Mouse (Mus musculus) neutrophil, adult 59 days (primary cell): ENCODE measurements around the gene Erich3. TPM values are rescaled to one million over a fixed set of nuclear protein-coding genes. Genes with fewer than 3 reads are reported as not detected.

Source experiments
- total RNA-seq, 2 experiments: library from RNA; stranded (reverse); gene quantifications; 1 replicate in 1 of 2; 2 replicates in 1 of 2; pipeline ENCODE4 v1.2.4; 2023

Gene Erich3
- total RNA-seq, result not detected

DNA sequence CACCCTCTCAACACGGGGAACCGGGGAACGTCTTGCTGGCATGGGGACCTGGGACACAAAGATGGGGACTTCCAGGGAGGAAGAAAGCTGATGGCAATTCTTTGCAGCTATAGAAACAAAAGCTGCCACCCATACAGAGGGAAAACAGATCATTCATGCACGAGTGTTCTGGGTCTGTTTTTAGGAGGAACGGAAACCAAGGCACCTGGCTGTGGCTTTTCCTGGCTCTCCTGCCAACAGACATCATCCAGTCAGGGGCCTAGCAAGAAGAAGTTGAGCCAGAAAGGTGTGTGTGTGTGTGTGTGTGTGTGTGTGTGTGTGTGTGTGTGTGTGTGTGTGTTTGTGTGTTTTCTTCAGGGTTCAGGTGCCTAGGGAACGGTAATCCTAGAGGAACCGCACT, at the start of gene Erich3:
Gene Erich3 (plus strand): TSS at position 315 of the 400 bp plus-strand sequence.

Other genes starting within 250 kb of the Erich3 start
- 1 to 10 TPM; 1.6 to 1.9 TPM for gene Cryz, start 67.1 kb upstream of the Erich3 start, total RNA-seq
- 1 to 10 TPM; 1.0 to 1.5 TPM for gene Tyw3, start 66.8 kb upstream of the Erich3 start, total RNA-seq